Mouse (Mus musculus) CH12.LX (cell line): ENCODE results near the gene Cask. TPM values are rescaled to one million over a fixed set of nuclear protein-coding genes. Genes with fewer than 3 reads are reported as not detected.

Experiments used
- DNase-seq: peaks from one replicate; pipeline ENCODE4 v3.0.0-alpha.2; 2013; ENCODE audit errors: extremely low read depth
- H3K27ac ChIP-seq: 2 replicates; pipeline ENCODE4 v1.5.1; 2012; ENCODE audit warnings: low read depth, mild to moderate bottlenecking, control low read depth, moderate library complexity; ENCODE audit not compliant: insufficient read depth
- H3K27me3 ChIP-seq: replicated peaks from 2 replicates; pipeline ENCODE3; 2012; ENCODE audit warnings: inconsistent platforms
- H3K36me3 ChIP-seq, 2 experiments: replicated peaks in 1 of 2; 2 replicates each; pipeline versions ENCODE3 to v1.6.1; 2012; ENCODE audit warnings: inconsistent platforms in 1 of 2, low read length in 1 of 2, mild to moderate bottlenecking in 1 of 2, mixed read lengths in 1 of 2, moderate library complexity in 1 of 2; ENCODE audit not compliant: control insufficient read depth in 1 of 2, insufficient read depth in 1 of 2
- H3K4me1 ChIP-seq, 2 experiments: 2 replicates each; pipeline ENCODE4 v1.6.1; 2012; ENCODE audit warnings: inconsistent platforms in 1 of 2, moderate library complexity in 1 of 2; ENCODE audit not compliant: insufficient read depth in 2 of 2, control insufficient read depth in 1 of 2
- H3K4me2 ChIP-seq: 2 replicates; pipeline ENCODE4 v1.6.1; 2012; ENCODE audit warnings: low read depth, mild to moderate bottlenecking, control low read depth; ENCODE audit not compliant: poor library complexity, insufficient read depth, severe bottlenecking
- H3K4me3 ChIP-seq, 3 experiments: fragments of 150-350 bp in 1 of 3; sonication (generic) in 1 of 3; replicated peaks in 1 of 3; 2 replicates each; pipeline versions ENCODE3 to v1.5.1; 2011 to 2012; ENCODE audit warnings: low read depth in 2 of 3, low read length in 2 of 3, mild to moderate bottlenecking in 2 of 3, moderate library complexity in 2 of 3, control low read depth in 1 of 3, improper control_type of control experiment in 1 of 3, inconsistent platforms in 1 of 3, mixed read lengths in 1 of 3; ENCODE audit not compliant: poor library complexity in 1 of 3
- H3K79me2 ChIP-seq: replicated peaks from 2 replicates; pipeline ENCODE4 v1.6.1; 2012; ENCODE audit warnings: mild to moderate bottlenecking, moderate library complexity; ENCODE audit not compliant: control insufficient read depth, poor library complexity, insufficient read depth, severe bottlenecking; ENCODE audit errors: extremely low read depth
- H3K9ac ChIP-seq: 2 replicates; pipeline ENCODE4 v1.6.1; 2012; ENCODE audit warnings: low read depth, mild to moderate bottlenecking, control low read depth, moderate library complexity; ENCODE audit not compliant: insufficient read depth
- H3K9me3 ChIP-seq: replicated peaks from 2 replicates; pipeline ENCODE3; 2012; ENCODE audit warnings: low read length, inconsistent platforms, mixed read lengths
- EP300 ChIP-seq: IDR thresholded peaks from 2 replicates; pipeline ENCODE4 v1.6.1; 2011; ENCODE audit warnings: low read length, improper control_type of control experiment
- ETS1 ChIP-seq: conservative IDR thresholded peaks from 2 replicates; pipeline ENCODE4 v1.6.1; 2012; ENCODE audit warnings: low read depth, mild to moderate bottlenecking, inconsistent platforms, low read length, improper control_type of control experiment, moderate library complexity
- GABPA ChIP-seq: IDR thresholded peaks from 2 replicates; pipeline ENCODE4 v1.6.1; 2012; ENCODE audit warnings: low read depth, low read length, improper control_type of control experiment, inconsistent platforms; ENCODE audit not compliant: insufficient replicate concordance
- IRF4 ChIP-seq: IDR thresholded peaks from 2 replicates; pipeline ENCODE4 v1.6.1; 2014; ENCODE audit warnings: low read depth, mild to moderate bottlenecking, inconsistent platforms, low read length, improper control_type of control experiment
- MAFK ChIP-seq: IDR thresholded peaks from 2 replicates; pipeline ENCODE4 v1.6.1; 2011; ENCODE audit warnings: low read length, improper control_type of control experiment; ENCODE audit not compliant: insufficient replicate concordance
- MAZ ChIP-seq: IDR thresholded peaks from 2 replicates; pipeline ENCODE4 v1.6.1; 2012; ENCODE audit warnings: low read depth, mild to moderate bottlenecking, inconsistent platforms, low read length, improper control_type of control experiment, moderate library complexity
- MEF2A ChIP-seq: IDR thresholded peaks from 2 replicates; pipeline ENCODE4 v1.6.1; 2014; ENCODE audit warnings: low read depth, mild to moderate bottlenecking, inconsistent platforms, low read length, improper control_type of control experiment, borderline replicate concordance
- NRF1 ChIP-seq: IDR thresholded peaks from 2 replicates; pipeline ENCODE4 v1.6.1; 2014; ENCODE audit warnings: low read depth, mild to moderate bottlenecking, inconsistent platforms, low read length, improper control_type of control experiment, moderate library complexity
- POLR2A ChIP-seq: IDR thresholded peaks from 2 replicates; pipeline ENCODE4 v1.6.1; 2011; ENCODE audit warnings: low read depth, mild to moderate bottlenecking, improper control_type of control experiment, low read length
- POLR2AphosphoS2 ChIP-seq: IDR thresholded peaks from 2 replicates; pipeline ENCODE4 v1.6.1; 2011; ENCODE audit warnings: low read depth, low read length, improper control_type of control experiment
- RCOR1 ChIP-seq: conservative IDR thresholded peaks from 2 replicates; pipeline ENCODE4 v1.6.1; 2012; ENCODE audit warnings: low read depth, mild to moderate bottlenecking, inconsistent platforms, low read length, improper control_type of control experiment
- SMC3 ChIP-seq: IDR thresholded peaks from 2 replicates; pipeline ENCODE4 v1.6.1; 2011; ENCODE audit warnings: low read depth, low read length, improper control_type of control experiment
- TBP ChIP-seq: conservative IDR thresholded peaks from 2 replicates; pipeline ENCODE4 v1.6.1; 2011; ENCODE audit warnings: low read depth, low read length, improper control_type of control experiment
- ZKSCAN1 ChIP-seq: IDR thresholded peaks from 2 replicates; pipeline ENCODE4 v1.6.1; 2012; ENCODE audit warnings: low read depth, inconsistent platforms, low read length, improper control_type of control experiment, borderline replicate concordance
- ZNF384 ChIP-seq: IDR thresholded peaks from 2 replicates; pipeline ENCODE4 v1.6.1; 2012; ENCODE audit warnings: low read depth, low read length, improper control_type of control experiment, inconsistent platforms
- dilution Hi-C: fragments of 300-500 bp; cut with MboI; formaldehyde crosslinking; loops from 2 replicates; pipeline ENCODE4 v1.14.3; 2020; ENCODE audit warnings: low sequenced_read_pairs; ENCODE audit not compliant: extremely low pct_unique_long_range_greater_than_20kb, extremely low pct_ligation_motif_present
- in situ Hi-C: fragments of 300-500 bp; cut with MboI; formaldehyde crosslinking; loops from 3 replicates; pipeline ENCODE4 v1.14.3; 2019; ENCODE audit warnings: low sequenced_read_pairs, low pct_ligation_motif_present, low pct_unique_long_range_greater_than_20kb, mixed read lengths
- polyA plus RNA-seq: library from polyadenylated mRNA; unstranded; fragments of >175 nt; gene quantifications from 2 replicates; pipeline ENCODE4 v1.2.1, GENCODE M21; 2012; ENCODE audit warnings: low read depth; ENCODE audit not compliant: insufficient read length
- total RNA-seq, 2 experiments: library from RNA; depleted of rRNA; stranded (reverse); fragments of 300-350 nt in 1 of 2; fragments of >200 nt in 1 of 2; gene quantifications; 2 replicates each; pipeline ENCODE4 v1.2.3; 2012 to 2014

Gene Cask
- total and polyA plus RNA-seq, 3 experiments, result 0.40 to 5.0 (median 0.49) TPM

GRCm38 (mm10) chrX:13506376-13506775 is 344.8 kb downstream of the Cask start:
- H3K36me3 ChIP-seq, result no peaks in the 10 kb centered on the region
- no peak overlapping the region for H3K4me3 ChIP-seq
- H3K9ac ChIP-seq, result no peak overlapping the region
- no peaks in the 10 kb centered on the region for H3K27me3 ChIP-seq
- H3K4me1 ChIP-seq, result peaks cover 0 to 6% of the 10 kb centered on the region in 2 experiments; a peak in 1 of 4 replicates
- no peaks in the 10 kb centered on the region for H3K79me2 ChIP-seq
- H3K9me3 ChIP-seq, result no peaks in the 10 kb centered on the region
- in situ Hi-C loops (no loop called here), dilution Hi-C loops (no loop called here)
- H3K4me2 ChIP-seq, result no peak overlapping the region
- H3K27ac ChIP-seq, result no peak overlapping the region
- TF ChIP-seq POLR2A (no peak), RCOR1 (no peak), POLR2AphosphoS2 (no peak), NRF1 (no peak), GABPA (no peak), SMC3 (no peak), MAZ (no peak), MAFK (no peak), ZKSCAN1 (no peak), TBP (no peak), ZNF384 (no peak), ETS1 (no peak), MEF2A (no peak)
- no peak for DNase-seq

GRCm38 (mm10) chrX:13504389-13504788 is 346.8 kb downstream of the Cask start:
- no peaks in the 10 kb centered on the region for H3K27me3 ChIP-seq
- no peak overlapping the region for H3K4me2 ChIP-seq
- no peaks in the 10 kb centered on the region for H3K9me3 ChIP-seq
- no peak overlapping the region for H3K27ac ChIP-seq
- DNase-seq, result no peak
- H3K4me1 ChIP-seq, result peaks cover under 1 to 7% of the 10 kb centered on the region in 2 experiments; a peak in 2 of 4 replicates
- in situ Hi-C loops, result no loop called here
- no peak for TF ChIP-seq IRF4
- no peak for TF ChIP-seq TBP
- no peak for TF ChIP-seq EP300
- TF ChIP-seq SMC3, result no peak
- dilution Hi-C loops, result no loop called here
- H3K79me2 ChIP-seq, result no peaks in the 10 kb centered on the region
- no peak overlapping the region for H3K9ac ChIP-seq
- no peaks in the 10 kb centered on the region for H3K36me3 ChIP-seq
- no peak overlapping the region for H3K4me3 ChIP-seq
